Mouse (Mus musculus) neural tube, embryonic 11.5 days (tissue): ENCODE measurements around the gene Epha5. TPM values are rescaled to one million over a fixed set of nuclear protein-coding genes. Genes with fewer than 3 reads are reported as not detected.

Source experiments
- ATAC-seq: fragments of 200-750 bp; cut with Nextera tagmentation; 2 replicates; pipeline ENCODE4 v1.8.0; 2017; ENCODE audit warnings: moderate number of reproducible peaks, mild to moderate bottlenecking, moderate TSS enrichment, moderate library complexity; ENCODE audit not compliant: insufficient read depth, low FRiP score, low TSS enrichment
- DNase-seq: peaks from one replicate; pipeline ENCODE4 v3.0.0-alpha.2; 2015; ENCODE audit warnings: low spot score
- H3K27ac ChIP-seq: fragments of 300-500 bp; sonication (generic); 2 replicates; pipeline ENCODE4 v1.5.1; 2014; ENCODE audit warnings: low read depth, mild to moderate bottlenecking, low read length
- H3K27me3 ChIP-seq: fragments of 300-500 bp; sonication (generic); 2 replicates; pipeline ENCODE4 v1.6.1; 2014; ENCODE audit warnings: mild to moderate bottlenecking, low read length, mixed read lengths; ENCODE audit not compliant: control insufficient read depth, insufficient read depth
- H3K36me3 ChIP-seq: fragments of 300-500 bp; sonication (generic); 2 replicates; pipeline ENCODE4 v1.6.1; 2014; ENCODE audit warnings: mild to moderate bottlenecking, low read length, moderate library complexity, mixed read lengths; ENCODE audit not compliant: control insufficient read depth, insufficient read depth
- H3K4me1 ChIP-seq: fragments of 300-500 bp; sonication (generic); 2 replicates; pipeline ENCODE4 v1.6.1; 2014; ENCODE audit warnings: low read length, mixed read lengths; ENCODE audit not compliant: control insufficient read depth, insufficient read depth
- H3K4me2 ChIP-seq: fragments of 300-500 bp; sonication (generic); 2 replicates; pipeline ENCODE4 v1.6.1; 2014; ENCODE audit warnings: low read depth, mild to moderate bottlenecking, moderate library complexity
- H3K4me3 ChIP-seq: fragments of 300-500 bp; sonication (generic); 2 replicates; pipeline ENCODE4 v1.5.1; 2014; ENCODE audit warnings: low read depth, low read length
- H3K9ac ChIP-seq: fragments of 300-500 bp; sonication (generic); 2 replicates; pipeline ENCODE4 v1.6.1; 2014; ENCODE audit warnings: mild to moderate bottlenecking, low read length
- H3K9me3 ChIP-seq: fragments of 300-500 bp; sonication (generic); 2 replicates; pipeline ENCODE4 v1.6.1; 2016; ENCODE audit warnings: low read length; ENCODE audit not compliant: control insufficient read depth
- WGBS: fragments of 180-500 bp; shearing (Covaris S2); extraction: QIAGEN DNeasy Blood & Tissue Kit; methylation state at CpG from one replicate; pipeline ENCODE4 v1.1.7; 2014; 5-methylcytosine and 5-hydroxymethylcytosine counted together
- polyA plus RNA-seq: library from polyadenylated mRNA; unstranded; fragments of >200 nt; fragmentation: Nextera tagmentation; extraction: Ambion mirVana; gene quantifications from 2 replicates; pipeline ENCODE4 v1.2.1, GENCODE M21; 2014

Epha5 gene
- polyA plus RNA-seq, 1 experiment from 2014 or later: 25.5 TPM

- H3K4me3 ChIP-seq: no peak overlapping the region
- 94% methylated on average over 1 of the region's 1 CpGs for WGBS
Measured at GRCm38 (mm10) chr5:84276996-84277395, 140.2 kb downstream of the Epha5 start.

DNA sequence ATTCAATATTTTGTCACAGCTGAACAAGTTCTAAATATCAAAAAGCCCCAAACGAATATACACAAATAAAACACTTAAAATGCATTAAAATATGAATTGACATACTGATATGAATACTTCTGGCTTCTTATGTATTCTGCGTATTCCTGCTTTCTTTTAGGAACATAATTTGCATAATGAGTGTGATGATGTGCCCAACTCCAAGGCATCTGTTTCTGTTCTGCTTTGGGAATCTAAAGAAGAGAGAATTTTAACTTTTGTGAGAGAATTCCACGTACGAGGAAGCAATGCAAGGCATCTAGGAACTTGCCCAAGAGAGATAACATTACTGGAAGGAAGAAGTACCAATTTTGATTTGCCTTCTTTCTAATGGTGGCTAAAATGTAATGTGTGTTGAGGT is 151.8 kb downstream of the Epha5 start:
- no peaks in the 10 kb centered on the region for H3K27me3 ChIP-seq
- ATAC-seq (no peak), DNase-seq (no peak)
- H3K27ac ChIP-seq: no peak overlapping the region
- H3K4me1 ChIP-seq: peaks cover 3% of the 10 kb centered on the region; the same call in 1 of the 2 replicates
- no peaks in the 10 kb centered on the region for H3K9me3 ChIP-seq
- H3K36me3 ChIP-seq: no peaks in the 10 kb centered on the region
- no peak overlapping the region for H3K4me3 ChIP-seq
- no peak overlapping the region for H3K4me2 ChIP-seq
- 76% methylated on average over 4 of the region's 4 CpGs for WGBS
- H3K9ac ChIP-seq: no peak overlapping the region

More at GRCm38 (mm10) chr5:84276996-84277395, 140.2 kb downstream of the Epha5 start:
- H3K9me3 ChIP-seq: no peaks in the 10 kb centered on the region
- no peak for ATAC-seq
- H3K27ac ChIP-seq: no peak overlapping the region
- H3K27me3 ChIP-seq: 0 out of 2 replicates have a peak, but pooled peaks cover 2% of the 10 kb centered on the region
- no peak overlapping the region for H3K4me2 ChIP-seq
- no peak for DNase-seq
- H3K4me1 ChIP-seq: no peaks in the 10 kb centered on the region
- H3K36me3 ChIP-seq: no peaks in the 10 kb centered on the region
- no peak overlapping the region for H3K9ac ChIP-seq

DNA sequence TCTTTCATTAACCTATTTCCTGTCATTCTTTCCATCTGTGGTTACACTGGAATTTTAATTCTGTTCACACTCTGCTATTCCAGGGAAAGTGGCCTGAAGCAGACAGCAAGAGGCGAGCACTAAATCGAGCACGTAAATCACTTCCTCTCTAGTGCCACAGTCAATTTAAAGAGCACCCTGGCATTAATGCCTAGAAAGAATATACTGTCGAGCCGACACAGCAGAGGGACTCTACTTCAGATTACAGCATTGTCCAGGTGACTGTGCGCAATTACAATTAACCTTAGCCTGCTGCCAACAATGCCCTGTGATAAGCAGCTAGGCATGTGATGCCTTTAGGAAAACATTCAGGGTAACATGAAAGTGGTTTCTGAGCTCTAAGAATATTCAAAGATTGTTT is 153.2 kb downstream of the Epha5 start:
- Histone ChIP-seq H3K4me3 (no peak overlapping the region), H3K4me2 (no peak overlapping the region), H3K36me3 (no peaks in the 10 kb centered on the region), H3K9me3 (no peaks in the 10 kb centered on the region), H3K4me1 (peaks cover 3% of the 10 kb centered on the region; the same call in 1 of the 2 replicates), H3K9ac (no peak overlapping the region), H3K27me3 (no peaks in the 10 kb centered on the region), H3K27ac (no peak overlapping the region)
- 36% methylated on average over 6 of the region's 6 CpGs for WGBS
- ATAC-seq (no peak), DNase-seq (no peak)

- H3K9me3 ChIP-seq: no peaks in the 10 kb centered on the region
- no peak overlapping the region for H3K4me2 ChIP-seq
- no peaks in the 10 kb centered on the region for H3K4me1 ChIP-seq
- no peak overlapping the region for H3K27ac ChIP-seq
- no peaks in the 10 kb centered on the region for H3K36me3 ChIP-seq
- no peak overlapping the region for H3K9ac ChIP-seq
- H3K4me3 ChIP-seq: no peak overlapping the region
- no peaks in the 10 kb centered on the region for H3K27me3 ChIP-seq
- ATAC-seq: no peak
- DNase-seq: no peak
Measured at GRCm38 (mm10) chr5:84229971-84230370, 187.2 kb downstream of the Epha5 start.

DNA sequence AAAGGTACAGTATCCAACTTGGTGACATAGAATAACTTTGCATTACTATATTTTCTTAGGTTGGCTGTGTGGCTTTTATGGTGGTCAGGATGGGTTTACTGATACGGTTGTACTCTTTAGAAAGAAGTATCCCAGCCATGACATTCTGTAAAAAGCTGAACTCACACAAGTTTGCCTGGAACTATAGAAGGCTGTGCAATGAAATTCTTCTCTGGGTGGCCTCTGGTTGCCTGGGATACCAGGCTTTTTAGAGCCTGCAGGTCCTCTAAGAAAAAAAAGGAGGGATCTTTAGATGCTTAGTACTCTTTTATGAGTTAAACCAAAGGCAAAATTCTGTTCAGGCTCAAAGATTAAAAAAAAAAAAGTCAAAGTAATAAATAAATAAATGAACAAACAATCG is 208.6 kb downstream of the Epha5 start:
- no peak overlapping the region for H3K4me2 ChIP-seq
- H3K27me3 ChIP-seq: no peaks in the 10 kb centered on the region
- no peaks in the 10 kb centered on the region for H3K4me1 ChIP-seq
- ATAC-seq (peak; percentile 51; the same call in 1 of the 2 replicates), DNase-seq (peak; percentile 14)
- no peak overlapping the region for H3K27ac ChIP-seq
- H3K36me3 ChIP-seq: no peaks in the 10 kb centered on the region
- H3K9ac ChIP-seq: no peak overlapping the region
- no peak overlapping the region for H3K4me3 ChIP-seq
- H3K9me3 ChIP-seq: no peaks in the 10 kb centered on the region
- whole genome bisulfite sequencing: 41% methylated on average over 2 of the region's 2 CpGs

DNA sequence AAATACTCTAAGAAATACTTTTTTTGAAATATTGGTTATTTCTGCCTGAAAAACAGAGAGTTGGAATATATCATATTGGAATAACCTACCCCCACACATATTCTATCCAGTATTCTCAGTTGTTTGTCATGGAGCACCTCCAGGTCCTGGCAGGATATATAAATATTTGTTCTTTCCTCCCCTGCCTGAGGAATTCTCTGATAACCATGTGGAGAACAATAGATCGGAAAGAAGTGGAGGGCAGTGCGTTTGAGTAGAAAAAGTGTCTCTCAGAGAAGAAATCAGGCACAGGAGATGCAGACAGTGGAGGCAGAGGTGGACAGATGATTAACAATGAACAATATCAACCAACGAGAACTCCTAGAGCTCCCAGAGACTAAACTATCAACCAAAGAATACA is 223.8 kb downstream of the Epha5 start:
- no peak overlapping the region for H3K9ac ChIP-seq
- H3K27ac ChIP-seq: no peak overlapping the region
- no peak overlapping the region for H3K4me3 ChIP-seq
- no peaks in the 10 kb centered on the region for H3K4me1 ChIP-seq
- no peaks in the 10 kb centered on the region for H3K27me3 ChIP-seq
- ATAC-seq (no peak), DNase-seq (no peak)
- H3K4me2 ChIP-seq: no peak overlapping the region
- no peaks in the 10 kb centered on the region for H3K36me3 ChIP-seq
- no peaks in the 10 kb centered on the region for H3K9me3 ChIP-seq
- 78% methylated on average over 3 of the region's 3 CpGs for WGBS

DNA sequence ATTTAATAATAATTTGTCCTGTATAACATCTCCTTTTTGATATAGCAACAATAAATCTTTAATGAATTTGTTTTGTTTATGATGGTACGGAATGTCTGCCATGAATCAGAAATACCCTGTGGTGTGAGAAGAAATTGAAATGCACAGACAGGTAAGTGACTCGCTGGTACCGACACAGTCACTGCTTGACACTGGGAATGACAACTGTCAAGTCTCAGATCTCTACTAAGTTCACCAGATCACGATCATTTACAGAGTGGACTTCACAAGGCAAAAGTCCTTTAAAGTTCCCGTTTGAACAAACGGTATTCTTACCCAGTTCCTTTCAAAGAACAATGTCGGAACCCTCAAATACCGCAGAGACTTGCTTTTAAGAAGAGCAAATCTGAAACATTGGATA is 233.0 kb downstream of the Epha5 start:
- H3K9ac ChIP-seq: no peak overlapping the region
- H3K9me3 ChIP-seq: no peaks in the 10 kb centered on the region
- H3K36me3 ChIP-seq: no peaks in the 10 kb centered on the region
- no peak overlapping the region for H3K4me2 ChIP-seq
- 91% methylated on average over 8 of the region's 8 CpGs for WGBS
- H3K4me1 ChIP-seq: no peaks in the 10 kb centered on the region
- no peak overlapping the region for H3K4me3 ChIP-seq
- ATAC-seq (no peak), DNase-seq (no peak)
- H3K27ac ChIP-seq: no peak overlapping the region
- H3K27me3 ChIP-seq: no peaks in the 10 kb centered on the region

DNA sequence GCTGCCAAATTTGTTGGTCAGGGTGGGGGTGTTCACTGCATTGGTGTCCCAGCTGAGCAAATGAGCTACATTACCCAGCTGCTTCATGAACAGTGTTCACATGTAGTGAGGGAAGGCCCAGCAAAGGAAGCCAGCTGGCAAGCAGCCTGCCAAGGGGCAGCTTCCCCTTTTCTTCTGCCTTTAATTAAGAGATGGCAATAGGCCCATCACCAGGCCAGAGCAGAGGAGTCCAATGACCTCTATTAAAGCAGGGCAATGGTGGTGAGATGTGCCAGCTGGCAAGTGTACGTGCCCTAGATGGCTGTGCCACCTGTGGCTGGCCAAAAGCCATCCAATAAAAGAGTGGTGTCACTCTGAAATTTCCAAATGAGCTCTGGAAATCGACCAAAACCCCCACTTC is 264.1 kb downstream of the Epha5 start:
- ATAC-seq (no peak), DNase-seq (no peak)
- Histone ChIP-seq H3K9ac (no peak overlapping the region), H3K4me3 (no peak overlapping the region), H3K27me3 (no peaks in the 10 kb centered on the region), H3K4me2 (no peak overlapping the region), H3K36me3 (no peaks in the 10 kb centered on the region), H3K27ac (no peak overlapping the region), H3K4me1 (no peaks in the 10 kb centered on the region), H3K9me3 (no peaks in the 10 kb centered on the region)
- 73% methylated on average over 2 of the region's 2 CpGs for WGBS

DNA sequence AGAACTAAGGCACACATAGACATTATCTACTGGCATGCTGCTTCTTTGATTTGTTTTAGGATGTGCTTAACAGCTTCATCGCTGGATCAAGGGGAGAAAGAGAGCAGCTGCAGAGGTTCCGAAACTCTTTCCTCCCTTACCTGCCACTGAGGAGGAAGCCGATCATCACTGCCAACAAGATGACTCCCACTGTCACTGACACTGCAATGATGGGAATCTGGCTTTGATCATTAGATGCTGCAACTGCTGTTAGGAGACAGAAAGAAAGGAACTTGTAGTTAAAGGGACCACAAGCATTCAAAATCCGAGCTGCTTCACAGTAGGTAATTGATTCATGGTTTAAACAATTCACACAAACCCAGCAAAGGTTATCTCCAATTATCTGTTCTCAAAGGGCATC is 275.0 kb downstream of the Epha5 start:
- no peaks in the 10 kb centered on the region for H3K36me3 ChIP-seq
- H3K9ac ChIP-seq: no peak overlapping the region
- no peaks in the 10 kb centered on the region for H3K27me3 ChIP-seq
- H3K27ac ChIP-seq: no peak overlapping the region
- DNase-seq (no peak), ATAC-seq (no peak)
- no peaks in the 10 kb centered on the region for H3K9me3 ChIP-seq
- H3K4me3 ChIP-seq: no peak overlapping the region
- H3K4me1 ChIP-seq: no peaks in the 10 kb centered on the region
- 55% methylated on average over 4 of the region's 4 CpGs for WGBS
- no peak overlapping the region for H3K4me2 ChIP-seq
